Mouse (Mus musculus) G1E (cell line): Measurements from ENCODE around the gene Adgre4.
"Not testable (repeated sequence)": the region's sequence is repeated elsewhere in the genome, so short reads cannot be mapped to it uniquely, and the experiment has no call there.

Experiments used
- CTCF ChIP-seq: IDR thresholded peaks from 2 replicates; pipeline ENCODE4 v1.5.1; 2012; ENCODE audit warnings: low read depth, low read length, inconsistent platforms, mixed read lengths
- GATA1 ChIP-seq: IDR thresholded peaks from 2 replicates; pipeline ENCODE4 v1.6.1; 2012; ENCODE audit warnings: borderline replicate concordance, low read length, inconsistent platforms, mixed read lengths
- POLR2AphosphoS5 ChIP-seq: IDR thresholded peaks from 2 replicates; pipeline ENCODE4 v1.6.1; 2012; ENCODE audit warnings: low read depth, low read length, inconsistent platforms; ENCODE audit not compliant: insufficient replicate concordance
- TAL1 ChIP-seq: conservative IDR thresholded peaks from 2 replicates; pipeline ENCODE4 v1.6.1; 2012; ENCODE audit warnings: low read depth, low read length, inconsistent platforms, mixed read lengths

DNA sequence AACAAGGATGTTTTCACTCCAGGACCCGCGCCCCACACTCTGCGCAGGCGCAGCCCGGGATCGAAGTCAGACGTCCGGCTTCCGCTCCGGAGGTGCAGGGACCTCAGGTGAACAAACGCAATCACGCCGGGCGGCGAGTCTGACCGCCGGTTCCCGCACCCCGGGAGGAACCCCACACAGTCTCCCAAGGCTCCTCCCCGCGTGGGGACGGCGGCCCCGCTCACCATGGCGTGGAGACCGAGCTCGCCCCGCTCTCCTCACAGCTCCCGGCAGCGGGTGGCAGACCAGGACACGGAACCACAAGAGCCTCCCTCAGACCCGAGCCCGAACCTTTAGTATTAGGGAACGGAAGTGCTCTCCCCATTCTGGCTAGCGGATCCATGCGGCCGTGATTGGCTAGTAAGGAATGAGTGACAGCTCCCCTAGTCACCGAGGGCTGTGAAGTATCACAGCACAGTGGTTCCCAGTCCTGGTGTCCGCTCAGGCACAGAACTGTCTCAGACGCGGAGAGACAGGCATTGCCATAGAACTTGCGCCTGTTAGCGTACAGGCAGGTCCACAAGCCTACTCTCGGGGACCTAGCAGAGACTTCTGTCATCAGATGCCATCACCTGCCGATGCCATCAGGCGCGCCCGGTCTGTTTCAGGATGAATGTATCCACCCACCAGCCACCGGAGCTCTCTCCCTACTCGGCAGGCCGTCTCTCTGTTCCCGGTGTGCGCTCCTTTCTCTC is 129.0 kb downstream of the Adgre4 start, which contains the start of gene Zfp119a:
- TF ChIP-seq CTCF, GATA1, POLR2AphosphoS5, TAL1: not testable (repeated sequence)
